Mouse (Mus musculus) ES-E14 (cell line): ENCODE measurements around the gene Rapgef6.

Source experiments
- CHD2 ChIP-seq: IDR thresholded peaks from 2 replicates; pipeline ENCODE4 v1.6.1; 2014; ENCODE audit warnings: mild to moderate bottlenecking, low read depth, low read length, inconsistent platforms
- MAFK ChIP-seq: IDR thresholded peaks from 2 replicates; pipeline ENCODE4 v1.6.1; 2014; ENCODE audit warnings: mild to moderate bottlenecking, low read depth, low read length, inconsistent platforms; ENCODE audit not compliant: insufficient read depth

GRCm38 (mm10) chr11:54699972-54700371 lies 177.3 kb downstream of the Rapgef6 start:
- TF ChIP-seq MAFK: no peak
- TF ChIP-seq CHD2: no peak
